Mouse (Mus musculus): ENCODE measurements around the gene Dhrs1. TPM values are rescaled to one million over a fixed set of nuclear protein-coding genes. Genes with fewer than 3 reads are reported as not detected.
A peak's percentile ranks its signal among the peaks of the same experiment; 100 is the strongest.

Dhrs1 gene
- total RNA-seq, 1 experiment from 2014 or later = 93.6 TPM

GRCm38 (mm10) chr14:55763166-55763565 lies 17.7 kb upstream of the Dhrs1 start:
- DNase-seq = peak; percentile 18

DNA sequence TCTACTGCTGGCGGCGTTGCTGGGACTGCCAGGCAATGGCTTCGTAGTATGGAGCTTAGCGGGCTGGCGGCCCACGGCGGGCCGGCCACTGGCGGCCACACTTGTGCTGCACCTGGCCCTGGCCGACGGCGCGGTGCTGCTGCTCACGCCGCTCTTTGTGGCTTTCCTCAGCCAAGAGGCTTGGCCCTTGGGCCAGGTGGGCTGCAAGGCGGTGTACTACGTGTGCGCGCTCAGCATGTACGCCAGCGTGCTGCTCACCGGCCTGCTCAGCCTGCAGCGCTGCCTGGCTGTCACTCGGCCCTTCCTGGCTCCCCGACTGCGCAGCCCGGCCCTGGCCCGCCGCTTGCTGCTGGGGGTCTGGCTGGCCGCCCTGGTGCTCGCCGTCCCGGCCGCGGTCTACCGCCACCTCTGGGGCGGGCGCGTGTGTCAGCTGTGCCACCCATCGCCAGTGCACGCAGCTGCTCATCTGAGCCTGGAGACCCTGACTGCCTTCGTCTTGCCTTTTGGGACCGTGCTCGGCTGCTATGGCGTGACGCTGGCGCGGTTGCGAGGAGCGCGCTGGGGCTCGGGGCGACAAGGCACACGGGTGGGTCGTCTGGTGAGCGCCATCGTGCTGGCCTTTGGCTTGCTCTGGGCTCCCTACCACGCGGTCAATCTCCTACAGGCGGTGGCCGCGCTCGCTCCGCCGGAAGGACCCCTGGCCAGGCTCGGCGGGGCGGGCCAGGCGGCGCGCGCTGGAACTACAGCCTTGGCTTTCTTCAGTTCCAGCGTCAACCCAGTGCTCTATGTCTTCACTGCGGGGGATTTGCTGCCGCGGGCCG lies 16.7 kb upstream of the Dhrs1 start:
- peak; percentile 69 for DNase-seq

DNA sequence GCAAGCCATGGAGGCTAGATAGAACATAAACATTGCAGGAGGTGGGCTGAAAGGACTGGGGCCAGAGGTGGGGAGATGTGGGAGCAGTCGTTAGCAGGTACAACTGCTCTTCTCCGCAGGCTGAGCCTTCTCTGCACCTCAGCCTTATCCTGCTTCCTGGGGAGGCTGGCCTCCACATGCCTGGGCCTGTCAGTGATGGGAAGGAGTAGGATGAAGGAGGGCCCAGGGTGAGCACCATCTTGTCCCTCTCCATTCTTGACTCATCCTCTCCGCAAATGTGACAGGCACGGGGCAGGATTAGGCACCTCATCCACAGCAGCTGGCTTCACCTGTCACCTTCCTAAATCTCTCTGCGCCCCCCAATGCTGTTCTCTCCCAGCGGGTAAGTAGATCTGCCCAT lies 15.7 kb upstream of the Dhrs1 start, which contains the start of gene Ltb4r2:
Gene Ltb4r2, plus strand, starts transcription at position 266 of the 400 bp plus-strand sequence.
- no peak for DNase-seq

DNA sequence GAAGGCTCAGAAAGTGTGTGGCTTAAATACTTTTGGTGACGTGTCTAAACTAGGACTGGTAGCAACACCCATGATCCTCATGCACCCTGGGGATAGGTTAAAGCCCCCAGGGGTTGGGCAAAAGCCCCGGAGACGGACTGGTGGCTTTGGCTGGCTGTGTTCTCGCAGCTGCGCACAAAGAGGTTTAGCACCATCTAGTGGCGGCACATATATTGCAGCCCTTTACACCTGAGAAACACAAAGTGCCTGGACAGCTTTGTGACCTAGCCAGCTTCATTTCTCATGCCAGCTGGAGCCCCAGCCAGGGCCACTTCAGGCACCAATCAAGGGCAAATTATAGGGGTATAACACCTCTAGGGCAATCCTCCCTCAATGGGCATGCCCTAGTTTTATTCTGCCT lies 14.7 kb upstream of the Dhrs1 start:
- peak; percentile 87 for DNase-seq

DNA sequence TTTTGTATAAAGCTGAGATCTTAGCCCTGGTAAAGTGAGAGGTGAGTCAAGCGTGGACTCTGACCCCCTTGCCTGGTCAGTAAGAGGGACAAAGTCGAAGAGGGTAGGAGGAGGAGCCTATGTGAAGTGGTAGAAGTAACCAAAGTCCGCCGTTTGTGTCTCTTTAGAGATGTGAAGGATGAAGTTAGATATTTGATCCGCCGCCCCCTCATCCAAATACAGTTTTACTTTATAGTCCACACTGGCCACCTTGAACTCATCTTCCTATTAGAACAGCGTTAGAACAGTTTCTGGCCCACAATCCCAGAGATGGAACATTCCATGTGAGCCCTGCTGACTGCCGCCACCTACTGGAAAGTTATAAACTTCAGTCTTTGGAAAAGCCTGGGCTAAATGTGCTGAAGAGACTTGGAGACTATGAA lies 12.9 kb upstream of the Dhrs1 start, which contains the start of gene Cideb:
Gene Cideb, minus strand, starts transcription at position 96 of the 422 bp plus-strand sequence.
- peak; percentile 70 for DNase-seq

- DNase-seq = no peak
These were observed 12.1 kb upstream of the Dhrs1 start for GRCm38 (mm10) chr14:55757566-55757965.

- no peak for DNase-seq
These were observed 1.8 kb upstream of the Dhrs1 start for GRCm38 (mm10) chr14:55747051-55747847.

- DNase-seq = no peak
These were observed 359 bp upstream of the Dhrs1 start for GRCm38 (mm10) chr14:55745861-55746237.

DNA sequence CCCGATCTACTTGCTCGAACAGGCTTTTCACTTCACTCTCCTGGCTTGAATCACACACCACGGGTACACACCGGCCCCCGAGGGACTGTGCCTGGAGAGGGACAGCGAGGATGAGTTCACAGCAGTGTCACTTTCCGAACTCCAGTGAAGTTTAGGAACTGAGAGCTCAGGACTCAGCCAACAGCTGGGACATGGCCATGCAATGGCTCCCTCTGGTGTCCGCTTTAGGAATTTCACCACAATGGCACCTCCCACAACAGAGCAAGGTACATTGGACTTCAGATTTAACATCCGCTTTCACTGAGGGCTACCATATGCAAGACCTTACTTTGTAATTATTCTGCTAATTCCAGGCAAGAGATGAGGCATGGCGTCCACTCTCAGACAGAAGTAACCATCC lies 1.8 kb downstream of the Dhrs1 start:
- peak; percentile 89 for DNase-seq

GRCm38 (mm10) chr14:55737086-55737687 lies 8.3 kb downstream of the Dhrs1 start:
- no peak for DNase-seq

GRCm38 (mm10) chr14:55735758-55736157 lies 9.7 kb downstream of the Dhrs1 start:
- no peak for DNase-seq

- DNase-seq = no peak
These were observed 10.2 kb downstream of the Dhrs1 start for GRCm38 (mm10) chr14:55735334-55735733.

GRCm38 (mm10) chr14:55734869-55735268 lies 10.6 kb downstream of the Dhrs1 start:
- DNase-seq = no peak

DNA sequence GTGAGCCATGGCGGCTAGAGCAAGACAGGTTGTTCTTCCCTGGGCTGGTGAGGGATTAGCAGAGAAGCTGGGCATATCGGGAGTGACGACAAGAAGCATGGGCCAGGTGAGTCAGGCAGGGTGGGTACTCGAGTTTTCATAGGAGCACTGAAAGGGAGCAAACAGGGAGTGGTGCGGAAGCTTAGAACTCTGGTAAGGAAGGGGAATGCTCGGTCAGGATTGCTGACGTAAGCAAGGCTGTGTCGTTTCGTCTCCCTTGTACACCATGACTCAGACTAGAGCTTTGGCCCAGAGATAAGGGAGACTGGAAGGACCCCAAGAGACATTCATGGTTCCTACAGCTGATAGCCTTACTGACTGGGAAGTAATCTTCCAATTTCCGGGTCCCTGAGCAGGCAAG lies 11.6 kb downstream of the Dhrs1 start:
- no peak for DNase-seq

GRCm38 (mm10) chr14:55730531-55731032 lies 14.9 kb downstream of the Dhrs1 start:
- DNase-seq = no peak

- DNase-seq = no peak
These were observed 15.4 kb downstream of the Dhrs1 start for GRCm38 (mm10) chr14:55730116-55730515.

- no peak for DNase-seq
These were observed 17.4 kb downstream of the Dhrs1 start for GRCm38 (mm10) chr14:55727889-55728685.

GRCm38 (mm10) chr14:55726261-55726660 lies 19.2 kb downstream of the Dhrs1 start:
- no peak for DNase-seq

- DNase-seq = peak; percentile 77
These were observed 21.0 kb downstream of the Dhrs1 start for GRCm38 (mm10) chr14:55724411-55724871.

GRCm38 (mm10) chr14:55723433-55723832 lies 22.1 kb downstream of the Dhrs1 start:
- no peak for DNase-seq

DNA sequence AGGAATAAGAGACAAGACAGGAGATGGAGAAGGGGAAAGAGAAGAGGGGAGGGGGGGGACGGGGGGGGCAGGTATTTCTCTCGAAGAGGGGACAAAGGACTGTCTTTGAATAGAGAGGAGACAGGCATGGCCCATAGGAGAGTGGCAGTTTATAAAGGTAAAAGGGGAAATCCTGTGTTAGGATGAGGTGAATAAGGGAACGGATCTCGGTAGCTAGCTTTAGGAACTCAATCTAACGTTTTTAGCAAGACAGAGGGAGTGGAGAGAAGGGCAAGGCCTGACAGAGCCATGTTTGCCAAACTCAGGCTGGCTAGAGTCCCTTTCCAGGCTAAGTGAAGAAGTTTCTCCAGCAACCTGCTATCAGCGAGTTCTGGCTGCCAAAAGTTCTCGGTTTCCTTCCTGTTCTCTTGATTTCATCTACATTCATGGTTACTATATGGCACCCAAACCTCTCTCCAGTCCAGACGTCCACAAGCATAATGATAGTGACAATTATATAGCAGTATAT lies 23.0 kb downstream of the Dhrs1 start:
- DNase-seq = no peak
